Mouse (Mus musculus) ES-Bruce4 (cell line): Measurements from ENCODE around the gene Trim67. TPM values are rescaled to one million over a fixed set of nuclear protein-coding genes. Genes with fewer than 3 reads are reported as not detected.

Source experiments
- H3K27ac ChIP-seq: 2 replicates; pipeline ENCODE4 v1.5.1; 2012; ENCODE audit warnings: low read length, inconsistent platforms; ENCODE audit not compliant: insufficient read depth
- H3K27me3 ChIP-seq: 2 replicates; pipeline ENCODE4 v1.6.1; 2012; ENCODE audit warnings: mild to moderate bottlenecking, low read length, inconsistent platforms; ENCODE audit not compliant: control insufficient read depth, poor library complexity, insufficient read depth, severe bottlenecking
- H3K36me3 ChIP-seq: 2 replicates; pipeline ENCODE4 v1.6.1; 2012; ENCODE audit warnings: inconsistent platforms, mild to moderate bottlenecking, low read length, moderate library complexity; ENCODE audit not compliant: control insufficient read depth, poor library complexity, insufficient read depth, severe bottlenecking
- H3K4me1 ChIP-seq: one replicate; pipeline ENCODE4 v1.8.1; 2011; ENCODE audit warnings: low read length; ENCODE audit not compliant: control insufficient read depth, insufficient read depth
- H3K4me3 ChIP-seq: 2 replicates; pipeline ENCODE4 v1.5.1; 2011; ENCODE audit warnings: low read depth, mild to moderate bottlenecking, low read length
- H3K9ac ChIP-seq: 2 replicates; pipeline ENCODE4 v1.6.1; 2012; ENCODE audit warnings: low read depth, mild to moderate bottlenecking, inconsistent platforms; ENCODE audit not compliant: poor library complexity, severe bottlenecking
- H3K9me3 ChIP-seq: replicated peaks from 2 replicates; pipeline ENCODE4 v1.6.1; 2012; ENCODE audit warnings: mild to moderate bottlenecking, low read length, inconsistent platforms; ENCODE audit not compliant: control insufficient read depth, poor library complexity, insufficient read depth, severe bottlenecking
- CTCF ChIP-seq: IDR thresholded peaks from one replicate; pipeline ENCODE4 v1.8.1; 2011; ENCODE audit warnings: low read depth, low read length
- EP300 ChIP-seq: IDR thresholded peaks from 2 replicates; pipeline ENCODE4 v1.6.1; 2011; ENCODE audit warnings: low read depth, low read length; ENCODE audit not compliant: insufficient read depth
- POLR2A ChIP-seq: IDR thresholded peaks from one replicate; pipeline ENCODE4 v1.8.1; 2011; ENCODE audit warnings: low read length; ENCODE audit not compliant: insufficient read depth
- polyA plus RNA-seq: library from polyadenylated mRNA; stranded (reverse); fragments of >200 nt; gene quantifications from 2 replicates; pipeline ENCODE4 v1.2.4, GENCODE M21; 2011; ENCODE audit warnings: low read depth; ENCODE audit not compliant: missing spikeins, insufficient read depth, insufficient read length

Trim67 gene
- polyA plus RNA-seq, 1 experiment: 9.1 TPM

DNA sequence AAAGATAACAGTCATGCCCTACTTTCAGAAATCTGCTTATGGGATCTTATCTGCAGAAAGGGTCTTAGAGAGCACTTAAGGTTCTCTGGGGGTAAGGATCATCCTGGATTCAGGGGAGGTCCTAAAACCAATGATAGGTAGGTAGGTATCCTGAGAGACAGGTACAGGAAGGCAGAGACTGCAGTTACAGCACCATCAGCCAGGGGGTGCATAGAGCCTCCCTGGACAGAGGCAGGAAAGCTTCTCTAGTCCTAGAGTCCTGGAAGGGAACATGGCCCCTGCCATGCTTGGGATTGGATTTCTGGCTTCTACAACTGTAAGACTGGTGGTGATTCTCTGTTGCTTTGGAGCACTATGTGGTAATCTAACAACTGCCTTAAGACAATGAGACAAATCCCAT is 66.6 kb downstream of the Trim67 start:
- Histone ChIP-seq H3K9ac (no peak overlapping the region), H3K9me3 (no peaks in the 10 kb centered on the region), H3K27me3 (no peaks in the 10 kb centered on the region), H3K4me1 (peaks cover 1% of the 10 kb centered on the region), H3K36me3 (peaks cover 65% of the 10 kb centered on the region), H3K4me3 (no peak overlapping the region), H3K27ac (no peak overlapping the region)
- no peak for TF ChIP-seq EP300
- TF ChIP-seq CTCF: peak; percentile 69
- TF ChIP-seq POLR2A: no peak

GRCm38 (mm10) chr8:124860188-124860587 is 67.3 kb downstream of the Trim67 start:
- Histone ChIP-seq H3K36me3 (peaks cover 58% of the 10 kb centered on the region), H3K4me1 (peaks cover 1% of the 10 kb centered on the region)

GRCm38 (mm10) chr8:124862321-124863162 is 69.7 kb downstream of the Trim67 start, which contains the start of the genes Gnpat and 2810004N23Rik:
Gene Gnpat, plus strand, starts transcription at chr8:124863033.
Gene 2810004N23Rik, minus strand, starts transcription at chr8:124863120.
- peak within 1 kb of the TSS; percentile 92 for H3K9ac ChIP-seq
- no peaks in the 10 kb centered on the region for H3K27me3 ChIP-seq
- H3K4me3 ChIP-seq: peak within 1 kb of the TSS; percentile 96
- H3K4me1 ChIP-seq: peaks cover 1% of the 10 kb centered on the region
- TF ChIP-seq POLR2A (no peak), EP300 (0 out of 2 replicates have a peak, but pooled peaks have one; percentile 20), CTCF (no peak)
- H3K9me3 ChIP-seq: no peaks in the 10 kb centered on the region
- peak within 1 kb of the TSS; percentile 8 for H3K27ac ChIP-seq
- peaks cover 35% of the 10 kb centered on the region for H3K36me3 ChIP-seq

More at GRCm38 (mm10) chr8:124860188-124860587, 67.3 kb downstream of the Trim67 start:
- Histone ChIP-seq H3K4me3 (no peak overlapping the region), H3K9me3 (no peaks in the 10 kb centered on the region), H3K27ac (no peak overlapping the region), H3K27me3 (no peaks in the 10 kb centered on the region), H3K9ac (no peak overlapping the region)
- TF ChIP-seq EP300: no peak
- no peak for TF ChIP-seq POLR2A
- TF ChIP-seq CTCF: no peak

DNA sequence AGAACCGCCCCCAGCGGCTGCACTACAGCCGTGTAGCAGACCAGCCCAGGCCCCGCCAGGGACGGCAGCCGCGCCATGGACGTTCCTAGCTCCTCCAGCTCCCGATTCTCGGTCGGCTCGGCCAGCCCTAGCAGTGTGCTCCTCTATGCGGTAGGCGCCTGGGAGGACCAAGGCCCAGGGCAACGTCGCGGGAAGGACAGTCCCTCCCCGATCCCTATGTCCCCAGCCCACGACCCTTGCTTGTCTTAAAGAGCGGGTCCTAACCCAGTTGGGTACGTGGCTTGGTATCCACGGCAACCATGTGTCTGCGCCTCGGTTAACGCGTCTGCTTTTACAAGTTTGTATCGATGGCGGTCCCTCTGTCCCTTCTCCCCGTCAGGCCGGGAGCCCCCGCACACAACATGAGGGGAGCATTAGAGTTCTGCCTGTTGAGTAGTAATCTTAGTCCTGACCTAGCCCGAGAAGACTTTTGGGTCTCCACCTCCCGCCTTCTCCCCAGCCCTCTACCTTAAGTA is 70.3 kb downstream of the Trim67 start:
- TF ChIP-seq CTCF (no peak), POLR2A (no peak), EP300 (no peak)
- Histone ChIP-seq H3K9ac (peak overlapping the region; percentile 92), H3K27ac (no peak overlapping the region), H3K36me3 (peaks cover 29% of the 10 kb centered on the region), H3K4me1 (peaks cover 1% of the 10 kb centered on the region), H3K27me3 (no peaks in the 10 kb centered on the region), H3K4me3 (peak overlapping the region; percentile 96), H3K9me3 (no peaks in the 10 kb centered on the region)

GRCm38 (mm10) chr8:124863729-124864128 is 70.8 kb downstream of the Trim67 start:
- H3K4me1 ChIP-seq: peaks cover 1% of the 10 kb centered on the region
- H3K36me3 ChIP-seq: peaks cover 24% of the 10 kb centered on the region
- H3K27me3 ChIP-seq: no peaks in the 10 kb centered on the region
- TF ChIP-seq POLR2A (no peak), CTCF (no peak), EP300 (no peak)
- no peak overlapping the region for H3K27ac ChIP-seq
- no peaks in the 10 kb centered on the region for H3K9me3 ChIP-seq
- peak overlapping the region; percentile 96 for H3K4me3 ChIP-seq
- peak overlapping the region; percentile 92 for H3K9ac ChIP-seq

- H3K9ac ChIP-seq: no peak overlapping the region
- H3K4me3 ChIP-seq: no peak overlapping the region
- H3K27ac ChIP-seq: no peak overlapping the region
- H3K36me3 ChIP-seq: peaks cover 9% of the 10 kb centered on the region
- TF ChIP-seq EP300 (no peak), POLR2A (no peak), CTCF (no peak)
- no peaks in the 10 kb centered on the region for H3K9me3 ChIP-seq
- H3K27me3 ChIP-seq: no peaks in the 10 kb centered on the region
- H3K4me1 ChIP-seq: no peaks in the 10 kb centered on the region
Measured at GRCm38 (mm10) chr8:124866669-124867068, 73.8 kb downstream of the Trim67 start.
